Mouse (Mus musculus): ENCODE measurements around the gene Polr2f. TPM values are rescaled to one million over a fixed set of nuclear protein-coding genes. Genes with fewer than 3 reads are reported as not detected.

The Polr2f gene
- polyA plus RNA-seq, 1 experiment from 2014 or later, result 299 TPM

DNA sequence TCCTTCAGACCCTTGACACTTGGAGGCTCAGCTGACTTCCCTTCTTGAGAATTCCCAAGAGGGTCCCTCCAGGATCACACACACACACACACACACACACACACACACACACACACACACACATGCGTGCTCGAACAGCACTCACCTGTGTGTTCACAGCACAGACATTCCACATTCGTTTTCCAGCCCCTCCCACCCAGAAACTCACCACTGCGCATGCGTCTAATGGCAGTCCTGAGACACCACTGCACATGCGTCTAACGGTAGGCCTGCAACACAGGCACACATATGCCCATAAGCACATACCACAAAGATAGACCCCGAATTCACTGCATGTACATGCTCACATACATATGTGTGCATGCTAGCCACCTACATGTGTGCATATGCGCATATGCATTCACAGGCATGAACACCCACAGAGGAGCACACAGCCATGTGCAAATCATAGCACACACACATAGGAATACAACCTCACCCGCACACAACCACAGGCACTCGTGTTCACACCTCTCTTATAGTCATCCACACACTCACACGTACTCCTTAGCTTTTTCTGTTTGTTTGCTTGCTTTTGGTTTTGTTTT is 58.7 kb downstream of the Polr2f start:
- no peak for ATAC-seq (ENCODE audit: insufficient number of reproducible peaks, insufficient read depth, low FRiP score, low read depth)
- Histone ChIP-seq H3K27ac (replicated peaks in 1 of 2; ENCODE audit: control insufficient read depth in 1 of 2, insufficient read depth in 1 of 2, low read depth in 2 of 2, low read length in 2 of 2) (no peak overlapping the region), H3K4me3 (ENCODE audit: control insufficient read depth in 1 of 2, insufficient read depth in 1 of 2, low read depth in 1 of 2, low read length in 2 of 2) (no peak overlapping the region), H3K4me2 (ENCODE audit: low read length) (no peak overlapping the region), H3K9ac (ENCODE audit: low read length) (no peak overlapping the region), H3K36me3 (ENCODE audit: control insufficient read depth, insufficient read depth, low read length) (no peaks in the 10 kb centered on the region), H3K27me3 (ENCODE audit: control insufficient read depth, insufficient read depth, low read length) (peaks cover 5% of the 10 kb centered on the region), H3K4me1 (ENCODE audit: control insufficient read depth in 2 of 2, insufficient read depth in 2 of 2, low read length in 2 of 2) (peaks cover 27 to 29% of the 10 kb centered on the region in 2 experiments), H3K9me3 (ENCODE audit: control insufficient read depth, low read length) (no peaks in the 10 kb centered on the region)
- 91% methylated on average over 12 of the region's 12 CpGs for WGBS

Other genes starting within 250 kb of the Polr2f start
- gene Gm49510, start 241.3 kb upstream of the Polr2f start, polyA plus RNA-seq (2014; fragmentation: Nextera tagmentation; extraction: Ambion mirVana), result 0.16 TPM in 1 of 2 replicates, not detected in the other
- gene Sh3bp1, start 241.2 kb upstream of the Polr2f start, polyA plus RNA-seq (2014; fragmentation: Nextera tagmentation; extraction: Ambion mirVana), result 13.6 and 14.5 TPM in 2 replicates
- 26.2 and 26.6 TPM in 2 replicates for gene Pdxp, start 227.1 kb upstream of the Polr2f start, polyA plus RNA-seq (2014; fragmentation: Nextera tagmentation; extraction: Ambion mirVana)
- gene Lgals1, start 214.3 kb upstream of the Polr2f start, polyA plus RNA-seq (2014; fragmentation: Nextera tagmentation; extraction: Ambion mirVana), result 708 and 842 TPM in 2 replicates
- gene Nol12, start 206.1 kb upstream of the Polr2f start, polyA plus RNA-seq (2014; fragmentation: Nextera tagmentation; extraction: Ambion mirVana), result 30.5 and 32.6 TPM in 2 replicates
- 34.9 and 41.1 TPM in 2 replicates for gene Triobp, start 193.3 kb upstream of the Polr2f start, polyA plus RNA-seq (2014; fragmentation: Nextera tagmentation; extraction: Ambion mirVana)
- 102 and 117 TPM in 2 replicates for gene H1f0, start 112.6 kb upstream of the Polr2f start, polyA plus RNA-seq (2014; fragmentation: Nextera tagmentation; extraction: Ambion mirVana)
- not detected in 2 replicates for gene Galr3, start 99.1 kb upstream of the Polr2f start, polyA plus RNA-seq (2014; fragmentation: Nextera tagmentation; extraction: Ambion mirVana)
- 20.2 and 23.0 TPM in 2 replicates for gene Ankrd54, start 78.1 kb upstream of the Polr2f start, polyA plus RNA-seq (2014; fragmentation: Nextera tagmentation; extraction: Ambion mirVana)
- 144 and 153 TPM in 2 replicates for gene Eif3l, start 65.8 kb upstream of the Polr2f start, polyA plus RNA-seq (2014; fragmentation: Nextera tagmentation; extraction: Ambion mirVana)
- gene Micall1, start 32.1 kb upstream of the Polr2f start, polyA plus RNA-seq (2014; fragmentation: Nextera tagmentation; extraction: Ambion mirVana), result 18.9 and 20.2 TPM in 2 replicates
- 5.6 and 8.4 TPM in 2 replicates for gene 1700088E04Rik, start 244 bp downstream of the Polr2f start, polyA plus RNA-seq (2014; fragmentation: Nextera tagmentation; extraction: Ambion mirVana)
- 0.63 and 0.80 TPM in 2 replicates for gene Sox10, start 24.2 kb downstream of the Polr2f start, polyA plus RNA-seq (2014; fragmentation: Nextera tagmentation; extraction: Ambion mirVana)
- gene Pick1, start 88.2 kb downstream of the Polr2f start, polyA plus RNA-seq (2014; fragmentation: Nextera tagmentation; extraction: Ambion mirVana), result 19.2 and 24.5 TPM in 2 replicates
- gene Gm49486, start 88.4 kb downstream of the Polr2f start, polyA plus RNA-seq (2014; fragmentation: Nextera tagmentation; extraction: Ambion mirVana), result 0.63 and 0.84 TPM in 2 replicates
- 0.28 and 0.75 TPM in 2 replicates for gene Slc16a8, start 113.8 kb downstream of the Polr2f start, polyA plus RNA-seq (2014; fragmentation: Nextera tagmentation; extraction: Ambion mirVana)
- 9.1 and 13.9 TPM in 2 replicates for gene Baiap2l2, start 144.5 kb downstream of the Polr2f start, polyA plus RNA-seq (2014; fragmentation: Nextera tagmentation; extraction: Ambion mirVana)
- gene Pla2g6, start 187.4 kb downstream of the Polr2f start, polyA plus RNA-seq (2014; fragmentation: Nextera tagmentation; extraction: Ambion mirVana), result 10.9 and 11.7 TPM in 2 replicates
- gene Maff, start 205.6 kb downstream of the Polr2f start, polyA plus RNA-seq (2014; fragmentation: Nextera tagmentation; extraction: Ambion mirVana), result 2.2 and 3.5 TPM in 2 replicates

Data from heart, embryonic 14.5 days (tissue).